Mouse (Mus musculus): ENCODE results near the gene Stab2. TPM values are rescaled to one million over a fixed set of nuclear protein-coding genes. Genes with fewer than 3 reads are reported as not detected.

The Stab2 gene
- polyA plus RNA-seq, 1 experiment from 2014 or later, result 0.95 TPM

DNA sequence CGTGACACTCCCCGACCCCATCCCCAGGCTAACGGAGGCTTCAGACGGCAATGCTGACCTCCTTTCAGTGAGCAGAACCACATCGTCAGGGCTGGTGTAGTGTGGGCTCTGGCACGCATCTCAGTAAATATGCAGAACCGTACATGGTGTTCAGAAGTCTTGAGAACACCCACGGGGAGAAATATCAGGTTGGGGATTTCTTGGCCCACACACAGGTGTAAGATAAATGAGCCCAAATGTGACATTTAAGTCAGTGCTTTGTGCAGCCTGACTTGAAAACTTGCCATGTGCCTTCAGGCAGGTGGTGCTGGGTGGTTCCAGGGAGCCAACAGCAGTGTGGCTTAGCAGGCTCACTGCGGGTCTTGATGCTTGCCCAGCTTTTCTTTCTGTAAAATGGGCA is 197.8 kb downstream of the Stab2 start:
- H3K4me2 ChIP-seq (ENCODE audit: low read depth, low read length), result no peak overlapping the region
- H3K9me3 ChIP-seq (ENCODE audit: control insufficient read depth, low read length), result no peaks in the 10 kb centered on the region
- no peaks in the 10 kb centered on the region for H3K27me3 ChIP-seq (replicated peaks; ENCODE audit: control insufficient read depth, insufficient read depth, low read length)
- H3K4me3 ChIP-seq (ENCODE audit: low read length), result no peak overlapping the region
- H3K4me1 ChIP-seq (ENCODE audit: control insufficient read depth, insufficient read depth, low read length), result no peaks in the 10 kb centered on the region
- no peaks in the 10 kb centered on the region for H3K36me3 ChIP-seq (ENCODE audit: control insufficient read depth, insufficient read depth, low read length)
- 84% methylated on average over 9 of the region's 9 CpGs for WGBS
- no peak for ATAC-seq
- no peak overlapping the region for H3K9ac ChIP-seq (ENCODE audit: low read depth, low read length)
- H3K27ac ChIP-seq (ENCODE audit: low read length), result no peak overlapping the region

DNA sequence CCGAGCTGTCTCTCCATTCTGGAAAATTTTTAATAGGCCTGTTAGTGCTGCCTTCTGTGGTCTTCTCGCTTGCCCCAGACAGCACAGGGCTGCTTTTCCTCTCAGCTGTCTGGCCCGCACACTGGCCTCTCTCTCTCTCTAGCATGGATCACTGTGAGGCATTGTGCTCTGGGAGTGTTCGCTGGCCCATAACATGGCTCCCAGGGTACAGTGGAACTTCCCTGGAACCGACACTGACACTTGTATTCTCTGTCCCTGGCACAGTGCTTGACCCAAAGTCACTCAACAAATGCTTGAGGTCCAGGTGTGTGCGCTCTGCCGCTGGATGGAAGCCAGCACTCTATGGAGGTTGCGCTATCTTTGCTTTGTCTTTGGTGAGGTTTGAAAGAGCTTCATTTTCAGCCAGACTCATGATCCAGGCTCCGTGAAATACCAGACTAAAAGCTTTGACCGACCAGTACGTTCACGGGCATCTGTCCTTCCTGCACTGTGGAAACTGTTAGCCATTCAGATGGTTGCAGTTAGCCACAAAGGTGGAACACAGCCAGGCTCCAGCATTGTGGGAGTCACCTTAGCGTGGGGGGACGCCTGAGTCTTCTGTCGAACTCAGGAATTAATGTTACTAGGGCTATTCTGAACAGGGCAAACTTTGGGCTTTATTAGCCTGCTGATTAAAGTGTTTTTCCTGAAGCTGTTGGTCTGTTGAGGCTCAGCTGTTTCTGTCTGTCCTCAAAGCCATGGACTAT is 199.6 kb downstream of the Stab2 start:
- H3K9ac ChIP-seq (ENCODE audit: low read depth, low read length), result no peak overlapping the region
- no peak overlapping the region for H3K4me3 ChIP-seq (ENCODE audit: low read length)
- WGBS, result 79% methylated on average over 15 of the region's 15 CpGs
- H3K9me3 ChIP-seq (ENCODE audit: control insufficient read depth, low read length), result no peaks in the 10 kb centered on the region
- H3K4me1 ChIP-seq (ENCODE audit: control insufficient read depth, insufficient read depth, low read length), result no peaks in the 10 kb centered on the region
- no peaks in the 10 kb centered on the region for H3K27me3 ChIP-seq (replicated peaks; ENCODE audit: control insufficient read depth, insufficient read depth, low read length)
- no peak overlapping the region for H3K27ac ChIP-seq (ENCODE audit: low read length)
- H3K36me3 ChIP-seq (ENCODE audit: control insufficient read depth, insufficient read depth, low read length), result no peaks in the 10 kb centered on the region
- H3K4me2 ChIP-seq (ENCODE audit: low read depth, low read length), result no peak overlapping the region
- no peak for ATAC-seq

- no peaks in the 10 kb centered on the region for H3K36me3 ChIP-seq (ENCODE audit: control insufficient read depth, insufficient read depth, low read length)
- ATAC-seq, result no peak
- H3K9me3 ChIP-seq (ENCODE audit: control insufficient read depth, low read length), result no peaks in the 10 kb centered on the region
- H3K9ac ChIP-seq (ENCODE audit: low read depth, low read length), result no peak overlapping the region
- WGBS, result 100% methylated on average over 1 of the region's 1 CpGs
- no peak overlapping the region for H3K4me2 ChIP-seq (ENCODE audit: low read depth, low read length)
- no peaks in the 10 kb centered on the region for H3K4me1 ChIP-seq (ENCODE audit: control insufficient read depth, insufficient read depth, low read length)
- H3K27me3 ChIP-seq (replicated peaks; ENCODE audit: control insufficient read depth, insufficient read depth, low read length), result no peaks in the 10 kb centered on the region
- no peak overlapping the region for H3K4me3 ChIP-seq (ENCODE audit: low read length)
- no peak overlapping the region for H3K27ac ChIP-seq (ENCODE audit: low read length)
Measured at GRCm38 (mm10) chr10:86807362-86807761, 200.5 kb downstream of the Stab2 start.

DNA sequence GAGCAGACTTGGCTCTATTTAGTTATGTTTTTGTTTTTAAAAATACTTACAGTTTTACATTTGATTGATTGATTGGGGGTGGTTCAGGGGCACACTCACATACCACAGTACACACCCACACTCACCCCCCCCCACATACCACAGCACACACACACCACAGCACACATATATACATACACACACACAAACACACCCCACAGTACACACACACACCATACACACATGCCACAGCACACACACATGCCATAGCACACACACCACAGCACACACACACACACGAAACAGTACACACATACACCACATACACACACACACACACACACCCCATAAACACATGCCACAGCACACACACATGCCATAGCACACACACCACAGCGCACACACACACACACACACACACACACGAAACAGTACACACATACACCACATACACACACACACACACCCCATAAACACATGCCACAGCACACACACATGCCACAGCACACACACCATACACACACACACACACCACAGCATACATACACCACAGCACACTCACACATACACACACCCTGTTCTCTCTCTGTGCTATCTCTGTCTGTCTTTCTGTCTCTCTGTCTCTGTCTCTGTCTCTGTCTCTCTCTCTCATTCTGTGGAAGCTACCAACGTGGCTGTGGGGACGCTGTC is 211.6 kb downstream of the Stab2 start:
- H3K4me3 ChIP-seq (ENCODE audit: low read length), result no peak overlapping the region
- 94% methylated on average over 5 of the region's 5 CpGs for WGBS
- no peaks in the 10 kb centered on the region for H3K9me3 ChIP-seq (ENCODE audit: control insufficient read depth, low read length)
- no peak overlapping the region for H3K9ac ChIP-seq (ENCODE audit: low read depth, low read length)
- H3K36me3 ChIP-seq (ENCODE audit: control insufficient read depth, insufficient read depth, low read length), result no peaks in the 10 kb centered on the region
- no peak for ATAC-seq
- H3K27me3 ChIP-seq (replicated peaks; ENCODE audit: control insufficient read depth, insufficient read depth, low read length), result no peaks in the 10 kb centered on the region
- H3K4me2 ChIP-seq (ENCODE audit: low read depth, low read length), result no peak overlapping the region
- no peaks in the 10 kb centered on the region for H3K4me1 ChIP-seq (ENCODE audit: control insufficient read depth, insufficient read depth, low read length)
- H3K27ac ChIP-seq (ENCODE audit: low read length), result no peak overlapping the region

DNA sequence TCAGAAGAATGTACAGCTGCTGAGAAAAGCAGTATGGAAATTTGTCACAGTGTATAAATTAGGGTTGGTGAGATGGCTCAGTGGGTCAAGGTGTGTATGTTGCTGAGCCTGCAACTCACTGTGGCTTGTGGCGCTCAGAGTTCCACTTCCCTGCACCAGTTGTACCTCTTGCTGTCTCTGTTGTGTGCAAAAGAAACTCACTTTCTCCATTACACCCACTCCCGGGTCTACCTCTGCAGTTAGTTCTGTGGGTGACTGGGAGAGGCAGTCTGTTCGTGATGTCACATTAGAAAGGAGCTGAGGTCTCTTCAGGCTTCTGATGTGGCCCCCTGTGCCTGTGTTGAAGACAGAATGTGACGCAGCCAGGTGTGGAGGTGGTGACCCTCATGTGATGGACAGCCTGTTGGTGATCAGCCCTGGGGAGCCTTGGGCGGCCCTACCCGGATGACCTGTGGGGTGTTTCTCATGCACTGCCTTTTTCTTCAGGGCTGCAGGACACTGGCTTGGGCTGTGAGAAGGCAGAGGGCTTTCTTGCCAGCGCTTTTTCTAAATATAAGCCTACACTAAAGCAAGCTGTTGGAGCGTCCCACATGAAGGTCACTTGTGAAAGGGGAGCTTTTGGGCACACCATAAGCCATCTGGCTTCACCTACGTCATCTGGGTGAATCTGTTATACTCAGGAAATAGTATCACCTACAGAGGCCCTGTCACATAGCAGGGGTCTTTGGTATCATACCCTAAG is 212.9 kb downstream of the Stab2 start:
- Histone ChIP-seq H3K27ac (ENCODE audit: low read length) (no peak overlapping the region), H3K36me3 (ENCODE audit: control insufficient read depth, insufficient read depth, low read length) (no peaks in the 10 kb centered on the region), H3K4me1 (ENCODE audit: control insufficient read depth, insufficient read depth, low read length) (no peaks in the 10 kb centered on the region), H3K9ac (ENCODE audit: low read depth, low read length) (no peak overlapping the region), H3K4me3 (ENCODE audit: low read length) (no peak overlapping the region), H3K27me3 (replicated peaks; ENCODE audit: control insufficient read depth, insufficient read depth, low read length) (no peaks in the 10 kb centered on the region), H3K9me3 (ENCODE audit: control insufficient read depth, low read length) (no peaks in the 10 kb centered on the region), H3K4me2 (ENCODE audit: low read depth, low read length) (no peak overlapping the region)
- 88% methylated on average over 9 of the region's 9 CpGs for WGBS
- no peak for ATAC-seq

GRCm38 (mm10) chr10:86794196-86794595 is 213.6 kb downstream of the Stab2 start:
- WGBS, result 88% methylated on average over 4 of the region's 4 CpGs
- Histone ChIP-seq H3K9ac (ENCODE audit: low read depth, low read length) (no peak overlapping the region), H3K27me3 (replicated peaks; ENCODE audit: control insufficient read depth, insufficient read depth, low read length) (no peaks in the 10 kb centered on the region), H3K36me3 (ENCODE audit: control insufficient read depth, insufficient read depth, low read length) (no peaks in the 10 kb centered on the region), H3K4me1 (ENCODE audit: control insufficient read depth, insufficient read depth, low read length) (no peaks in the 10 kb centered on the region), H3K9me3 (ENCODE audit: control insufficient read depth, low read length) (no peaks in the 10 kb centered on the region), H3K4me3 (ENCODE audit: low read length) (no peak overlapping the region), H3K27ac (ENCODE audit: low read length) (no peak overlapping the region), H3K4me2 (ENCODE audit: low read depth, low read length) (no peak overlapping the region)
- no peak for ATAC-seq

- H3K9ac ChIP-seq (ENCODE audit: low read depth, low read length), result no peak overlapping the region
Measured at GRCm38 (mm10) chr10:86793509-86793951, 214.3 kb downstream of the Stab2 start.

GRCm38 (mm10) chr10:86791507-86792184 is 216.2 kb downstream of the Stab2 start:
- Histone ChIP-seq H3K27ac (ENCODE audit: low read length) (0 out of 2 replicates have a peak overlapping the region, but pooled peaks have one; percentile 11), H3K4me1 (ENCODE audit: control insufficient read depth, insufficient read depth, low read length) (no peaks in the 10 kb centered on the region), H3K9ac (ENCODE audit: low read depth, low read length) (no peak overlapping the region), H3K4me3 (ENCODE audit: low read length) (no peak overlapping the region), H3K9me3 (ENCODE audit: control insufficient read depth, low read length) (no peaks in the 10 kb centered on the region), H3K27me3 (replicated peaks; ENCODE audit: control insufficient read depth, insufficient read depth, low read length) (no peaks in the 10 kb centered on the region), H3K4me2 (ENCODE audit: low read depth, low read length) (no peak overlapping the region), H3K36me3 (ENCODE audit: control insufficient read depth, insufficient read depth, low read length) (no peaks in the 10 kb centered on the region)
- WGBS, result 44% methylated on average over 7 of the region's 7 CpGs
- ATAC-seq, result no peak

More at GRCm38 (mm10) chr10:86793509-86793951, 214.3 kb downstream of the Stab2 start:
- Histone ChIP-seq H3K4me2 (ENCODE audit: low read depth, low read length) (no peak overlapping the region), H3K4me3 (ENCODE audit: low read length) (no peak overlapping the region), H3K4me1 (ENCODE audit: control insufficient read depth, insufficient read depth, low read length) (no peaks in the 10 kb centered on the region), H3K27ac (ENCODE audit: low read length) (no peak overlapping the region), H3K27me3 (replicated peaks; ENCODE audit: control insufficient read depth, insufficient read depth, low read length) (no peaks in the 10 kb centered on the region), H3K9me3 (ENCODE audit: control insufficient read depth, low read length) (no peaks in the 10 kb centered on the region), H3K36me3 (ENCODE audit: control insufficient read depth, insufficient read depth, low read length) (no peaks in the 10 kb centered on the region)
- WGBS, result 57% methylated on average over 2 of the region's 2 CpGs
- ATAC-seq, result no peak

All from intestine, embryonic 16.5 days (tissue).